Mouse (Mus musculus) gastrocnemius, adult 8-10 months (tissue): ENCODE results near the gene Dgcr6. TPM values are rescaled to one million over a fixed set of nuclear protein-coding genes. Genes with fewer than 3 reads are reported as not detected.

ENCODE experiments used
- DNase-seq, 2 experiments: peaks; one replicate each; pipeline ENCODE4 v3.0.0; 2022; ENCODE audit warnings: low spot score in 2 of 2
- total RNA-seq, 4 experiments: library from RNA; stranded (reverse); gene quantifications; 2 replicates each; pipeline ENCODE4 v1.2.4; 2022

Dgcr6 gene
- total RNA-seq, 4 experiments from 2014 or later: 48.2 to 56.8 (median 51.2) TPM

GRCm38 (mm10) chr16:18116467-18116866 lies 63.8 kb downstream of the Dgcr6 start:
- no peak for DNase-seq

- DNase-seq: no peak
Observed at GRCm38 (mm10) chr16:18118285-18118684, 65.6 kb downstream of the Dgcr6 start.

- DNase-seq: no peak
Observed at GRCm38 (mm10) chr16:18119031-18119730, 66.5 kb downstream of the Dgcr6 start.

Other genes with a start within 250 kb of the Dgcr6 start
- not detected for gene B830017H08Rik, start 219.7 kb upstream of the Dgcr6 start, total RNA-seq
- 1 to 10 TPM in 2 of 4 experiments, under 1 TPM in 2; 0.46 to 1.1 (median 0.81) TPM for gene Car15, start 214.5 kb upstream of the Dgcr6 start, total RNA-seq
- gene Gm20518, start 161.2 kb upstream of the Dgcr6 start, total RNA-seq: under 1 TPM; 0.10 to 0.13 (median 0.12) TPM
- under 1 TPM in 1 of 4 experiments, not detected in 3; 0.07 TPM for gene Tssk1, start 158.6 kb upstream of the Dgcr6 start, total RNA-seq
- gene Dgcr2, start 154.3 kb upstream of the Dgcr6 start, total RNA-seq: 10 to 100 TPM; 19.1 to 22.8 (median 20.5) TPM
- gene Tssk2, start 154.2 kb upstream of the Dgcr6 start, total RNA-seq: not detected
- 1 to 10 TPM; 6.0 to 6.6 (median 6.2) TPM for gene Ess2, start 141.5 kb upstream of the Dgcr6 start, total RNA-seq
- not detected for gene Gsc2, start 137.8 kb upstream of the Dgcr6 start, total RNA-seq
- 1 to 10 TPM; 1.1 to 6.7 (median 3.7) TPM for gene Slc25a1, start 124.6 kb upstream of the Dgcr6 start, total RNA-seq
- not detected for gene Vpreb2, start 72.4 kb upstream of the Dgcr6 start, total RNA-seq
- 10 to 100 TPM in 2 of 4 experiments, 1 to 10 TPM in 2; 7.8 to 16.8 (median 9.7) TPM for gene Prodh, start 37.3 kb downstream of the Dgcr6 start, total RNA-seq
- gene Rtn4r, start 74.8 kb downstream of the Dgcr6 start, total RNA-seq: under 1 TPM in 1 of 4 experiments, not detected in 3; 0.15 TPM
- gene Ccdc188, start 165.0 kb downstream of the Dgcr6 start, total RNA-seq: not detected
- gene Zdhhc8, start 182.3 kb downstream of the Dgcr6 start, total RNA-seq: 10 to 100 TPM; 22.8 to 29.6 (median 26.2) TPM
- gene Trmt2a, start 195.8 kb downstream of the Dgcr6 start, total RNA-seq: 10 to 100 TPM in 2 of 4 experiments, 1 to 10 TPM in 2; 7.9 to 11.4 (median 9.3) TPM
- 10 to 100 TPM; 15.8 to 20.5 (median 19.1) TPM for gene Ranbp1, start 195.9 kb downstream of the Dgcr6 start, total RNA-seq
- gene Gm49776, start 205.5 kb downstream of the Dgcr6 start, total RNA-seq: not detected
- gene Dgcr8, start 236.4 kb downstream of the Dgcr6 start, total RNA-seq: 10 to 100 TPM; 10.7 to 14.7 (median 12.5) TPM